Mouse (Mus musculus) CH12.LX (cell line): ENCODE measurements around the gene Tmpo.

Experiments
- CHD2 ChIP-seq: IDR thresholded peaks from 2 replicates; pipeline ENCODE4 v1.6.1; 2011; ENCODE audit warnings: low read length, improper control_type of control experiment
- CTCF ChIP-seq, 2 experiments: IDR thresholded peaks in 1 of 2; conservative IDR thresholded peaks in 1 of 2; 2 replicates each; pipeline ENCODE4 v1.5.1; 2011 to 2012; ENCODE audit warnings: low read depth in 2 of 2, low read length in 2 of 2, improper control_type of control experiment in 1 of 2, inconsistent platforms in 1 of 2, mild to moderate bottlenecking in 1 of 2, moderate library complexity in 1 of 2
- EP300 ChIP-seq: IDR thresholded peaks from 2 replicates; pipeline ENCODE4 v1.6.1; 2011; ENCODE audit warnings: low read length, improper control_type of control experiment
- POLR2A ChIP-seq: IDR thresholded peaks from 2 replicates; pipeline ENCODE4 v1.6.1; 2011; ENCODE audit warnings: low read depth, mild to moderate bottlenecking, improper control_type of control experiment, low read length
- USF2 ChIP-seq: conservative IDR thresholded peaks from 2 replicates; pipeline ENCODE4 v1.6.1; 2011; ENCODE audit warnings: low read depth, low read length, improper control_type of control experiment

- no peak for TF ChIP-seq POLR2A
- TF ChIP-seq CTCF (conservative IDR thresholded peaks at IDR 0.05 in 1 of 2, IDR thresholded peaks at IDR 0.05 in 1 of 2; ENCODE audit: low read depth in 2 of 2, low read length in 2 of 2) = no peak
- no peak for TF ChIP-seq USF2
- no peak for TF ChIP-seq EP300
- no peak for TF ChIP-seq CHD2
These were observed 27.1 kb downstream of the Tmpo start for GRCm38 (mm10) chr10:91153894-91154503.
